Mouse (Mus musculus): ENCODE data around the gene Gm26620.

Gm26620 gene

DNA sequence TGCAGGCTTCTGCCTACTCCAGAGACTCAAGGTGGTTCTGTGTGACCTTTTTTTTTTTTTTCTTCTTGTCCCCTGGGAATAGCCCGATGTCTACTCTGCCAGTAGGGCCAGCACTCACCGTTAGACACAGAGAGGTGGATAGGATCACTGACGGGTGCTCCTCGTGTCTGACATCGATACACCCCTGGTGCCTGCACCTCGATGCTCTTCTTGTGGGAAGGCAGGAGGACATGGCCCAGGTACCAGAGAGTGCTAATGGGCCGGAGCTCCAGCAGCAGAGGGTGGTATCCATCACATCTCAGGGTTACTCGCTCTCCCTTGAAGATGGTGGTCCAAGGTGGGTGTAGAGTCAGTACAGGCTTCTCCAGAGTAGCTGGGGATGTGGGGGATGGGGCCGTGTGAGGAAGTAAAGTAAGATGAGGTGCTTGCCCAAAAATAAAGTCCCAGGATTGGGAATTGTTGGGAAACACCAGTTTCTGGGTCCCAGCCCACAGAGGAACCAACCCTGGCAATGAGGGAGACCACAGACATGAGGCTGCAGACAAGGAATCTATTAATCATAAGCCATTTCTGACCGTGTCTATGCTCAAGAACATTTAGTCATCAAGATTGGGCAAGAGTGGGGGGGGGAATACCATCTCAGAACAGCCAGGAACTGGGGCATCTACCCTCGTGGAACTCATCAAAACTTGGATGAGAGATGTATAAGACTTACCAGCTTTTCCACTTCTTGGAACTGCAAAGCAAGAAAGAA is 27.2 kb downstream of the Gm26620 start:
- DNase-seq (ENCODE audit: low read depth, low spot score), result no peak

DNA sequence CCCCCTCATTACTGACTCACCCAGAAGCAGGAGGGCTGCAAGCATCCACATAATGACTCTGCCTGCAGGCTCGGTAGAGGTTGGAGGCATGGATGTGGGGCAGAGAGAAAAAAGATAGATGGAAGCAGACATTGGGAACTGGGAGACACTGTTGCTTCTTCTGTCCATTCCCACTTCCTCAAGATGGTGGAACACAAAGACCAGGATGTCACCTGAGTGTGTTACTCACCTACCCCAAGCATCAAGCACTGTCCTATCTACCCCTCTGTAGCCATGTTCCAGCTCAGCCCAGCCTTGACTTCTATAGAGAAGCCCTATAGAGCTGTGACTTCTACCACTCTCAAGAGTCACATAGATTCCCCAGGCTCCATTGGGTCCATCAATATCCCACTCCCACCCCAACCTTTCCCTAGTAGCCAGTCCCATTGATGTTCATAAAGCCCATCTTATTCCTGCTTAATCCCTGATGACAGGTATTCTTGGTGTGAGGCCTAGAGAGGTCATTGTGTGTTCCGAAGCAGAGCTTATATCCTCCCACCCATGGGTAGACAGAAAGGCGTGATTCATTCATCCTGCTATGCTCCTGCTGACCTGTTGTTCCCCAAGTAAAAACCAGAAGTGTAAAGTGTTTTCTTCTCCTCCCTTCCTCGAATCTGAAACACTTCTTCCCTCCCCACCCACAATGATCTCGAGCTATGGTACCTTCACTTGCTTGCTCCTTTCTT is 28.2 kb downstream of the Gm26620 start, which contains the start of gene Fcrlb:
Fcrlb (minus strand) TSS at position 51 of the 725 bp plus-strand sequence.
- no peak for DNase-seq (ENCODE audit: low read depth, low spot score)

DNA sequence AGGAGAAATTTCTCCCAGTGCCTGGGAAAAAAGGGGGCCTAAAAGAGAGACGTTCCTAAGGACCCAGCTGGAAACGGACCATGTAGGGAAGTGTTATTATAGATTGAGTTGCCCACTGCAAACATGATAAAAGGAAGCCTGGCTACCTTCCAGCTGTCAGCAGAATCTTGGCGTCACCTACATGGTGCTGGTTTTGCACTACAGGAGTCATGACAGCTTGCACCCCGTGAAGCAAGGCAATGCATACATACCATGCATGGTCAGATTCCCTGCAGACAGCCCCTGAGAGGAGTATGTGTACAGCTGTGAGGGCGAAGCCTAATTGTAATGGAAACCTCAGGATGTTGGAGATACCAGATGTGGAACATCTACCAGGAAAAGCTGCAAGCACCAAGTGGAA is 30.8 kb downstream of the Gm26620 start:
- no peak for DNase-seq (ENCODE audit: low read depth, low spot score)

DNA sequence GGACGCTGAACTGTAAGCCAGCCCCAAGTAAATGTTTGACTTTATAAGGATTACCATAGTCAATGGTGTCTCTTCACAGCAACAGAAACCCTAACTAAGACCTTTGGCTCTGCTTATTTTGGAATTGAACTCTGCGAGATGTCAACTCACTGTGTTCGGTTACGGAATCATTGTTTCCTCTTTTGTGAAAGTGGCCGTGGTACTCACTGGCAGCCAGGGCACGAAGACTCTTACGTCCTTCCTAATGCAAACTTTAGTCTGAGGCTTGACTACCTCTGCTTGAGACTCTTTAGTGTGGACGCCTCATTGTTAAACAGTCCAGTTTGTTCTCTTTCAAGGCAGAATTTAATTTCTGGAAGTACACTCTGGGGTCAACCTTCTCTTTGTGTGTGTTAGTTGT is 34.4 kb downstream of the Gm26620 start:
- no peak for DNase-seq (ENCODE audit: low read depth, low spot score)

DNA sequence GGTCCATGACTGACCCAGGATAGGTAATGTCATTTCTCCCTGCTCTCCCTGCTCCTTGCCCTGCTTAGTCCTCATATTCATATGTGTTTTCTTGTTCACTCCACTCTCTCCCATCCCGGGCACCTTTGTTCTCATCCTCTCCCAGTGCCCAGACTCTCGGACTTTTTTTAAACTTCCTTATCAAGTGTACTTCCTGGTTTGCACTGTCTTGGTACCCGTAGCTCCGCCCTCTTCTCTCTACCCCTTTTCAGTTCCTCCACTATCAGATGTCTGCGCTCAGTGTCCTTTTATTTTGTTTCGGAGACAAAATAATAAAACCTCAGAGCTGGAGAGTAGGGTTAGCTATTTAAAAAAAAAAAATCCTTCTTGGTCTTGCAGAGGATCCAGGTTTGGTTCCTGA is 39.6 kb downstream of the Gm26620 start:
- DNase-seq (ENCODE audit: low read depth, low spot score), result no peak

DNA sequence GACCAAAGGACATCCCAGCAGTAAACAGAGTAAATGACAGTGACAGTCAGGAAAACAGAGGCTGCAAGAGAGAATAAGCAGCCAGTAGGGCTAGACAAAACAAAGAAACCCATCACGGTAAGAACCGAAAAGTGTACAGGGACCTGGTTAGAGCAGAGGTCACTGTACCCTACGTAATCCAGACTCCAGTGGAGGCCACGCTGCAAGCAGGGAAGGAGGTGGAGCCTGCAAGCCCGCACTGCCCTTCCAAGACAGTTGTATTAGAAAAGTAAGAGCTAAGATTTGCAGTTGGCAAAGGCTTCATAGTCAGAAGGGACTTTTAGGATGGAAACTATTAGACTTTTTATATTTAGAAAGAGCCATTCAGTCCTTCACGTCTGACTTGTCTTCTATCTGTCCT is 42.1 kb downstream of the Gm26620 start:
- DNase-seq (ENCODE audit: low read depth, low spot score), result no peak

DNA sequence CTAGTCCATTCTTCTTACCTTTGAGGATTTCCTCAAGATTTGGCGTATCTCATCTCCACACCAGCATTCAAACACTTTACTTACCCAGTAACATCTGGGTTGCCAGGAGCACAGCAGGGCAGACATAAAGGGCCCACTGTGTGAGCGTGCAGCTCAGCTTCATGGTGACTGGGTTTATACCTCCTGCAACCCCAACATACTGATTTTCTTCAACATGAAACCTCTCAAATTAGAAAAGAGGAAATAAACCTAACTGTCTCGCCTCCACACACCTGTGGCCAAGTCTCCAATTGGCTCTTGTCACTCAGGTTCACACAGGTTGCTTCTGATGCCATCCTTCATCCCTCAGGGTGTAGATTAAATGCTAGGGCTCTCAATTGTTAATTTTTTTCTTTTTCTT is 42.5 kb downstream of the Gm26620 start, which contains the start of gene Fcrla:
Fcrla (minus strand) TSS at position 206 of the 400 bp plus-strand sequence.
- no peak for DNase-seq (ENCODE audit: low read depth, low spot score)

DNA sequence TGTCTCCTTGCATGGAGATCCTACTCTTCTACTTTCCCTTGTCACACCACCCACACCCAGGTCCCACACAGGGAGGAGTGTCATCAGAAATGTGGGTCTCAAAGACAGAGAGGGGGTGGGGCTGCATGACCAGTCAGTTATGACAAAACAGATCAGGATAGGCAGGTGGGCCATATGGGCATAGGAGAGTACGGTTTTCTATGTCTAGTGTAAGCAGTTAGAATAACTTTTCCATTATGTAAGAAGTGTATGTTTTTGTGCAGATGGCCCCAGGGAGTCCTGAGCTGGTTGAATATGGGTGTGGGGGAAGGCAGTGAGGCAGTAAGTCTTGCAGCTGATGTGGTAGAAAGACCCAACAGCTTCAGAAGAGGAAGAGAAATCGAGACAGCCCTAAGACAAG is 43.6 kb downstream of the Gm26620 start:
- DNase-seq (ENCODE audit: low read depth, low spot score), result no peak

DNA sequence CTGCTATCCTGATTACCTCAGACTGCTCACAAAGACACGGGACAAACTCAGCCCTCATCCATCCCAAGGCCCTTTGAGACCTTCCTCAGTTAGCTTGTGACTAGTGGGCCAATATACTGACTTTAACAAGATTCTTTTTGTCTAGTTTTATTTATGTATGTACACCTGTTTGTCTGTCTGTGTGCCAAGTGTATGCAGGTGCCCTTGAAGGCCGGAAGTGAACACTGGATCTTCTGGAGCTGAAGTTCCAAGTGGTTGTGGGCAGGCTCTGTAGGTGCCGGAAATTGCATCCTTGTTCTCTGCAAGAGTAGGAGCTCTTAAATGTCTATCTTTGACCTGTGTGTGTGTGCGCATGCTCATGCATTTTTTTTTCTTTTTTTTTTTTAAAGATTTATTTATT is 44.4 kb downstream of the Gm26620 start:
- no peak for DNase-seq (ENCODE audit: low read depth, low spot score)

DNA sequence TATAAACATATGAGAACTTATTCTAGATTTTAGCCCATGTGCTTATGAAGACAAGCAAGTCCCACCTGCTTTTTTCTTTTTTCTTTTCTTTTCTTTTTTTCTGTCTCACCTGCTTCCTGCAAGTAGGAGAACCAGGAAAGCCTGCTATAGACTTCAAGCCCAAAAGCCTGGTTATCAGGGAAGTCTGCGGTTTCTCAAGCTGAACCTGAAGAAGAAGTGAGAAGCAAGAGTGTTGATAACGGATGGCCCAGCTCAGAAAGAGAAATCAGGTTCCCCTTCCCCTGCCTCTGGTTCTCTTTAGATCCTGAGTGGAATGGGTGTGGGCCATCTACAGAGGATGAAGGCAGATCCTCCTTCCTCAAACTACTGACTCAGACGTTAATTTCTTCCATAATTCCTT is 47.2 kb downstream of the Gm26620 start:
- DNase-seq (ENCODE audit: low read depth, low spot score), result no peak

DNA sequence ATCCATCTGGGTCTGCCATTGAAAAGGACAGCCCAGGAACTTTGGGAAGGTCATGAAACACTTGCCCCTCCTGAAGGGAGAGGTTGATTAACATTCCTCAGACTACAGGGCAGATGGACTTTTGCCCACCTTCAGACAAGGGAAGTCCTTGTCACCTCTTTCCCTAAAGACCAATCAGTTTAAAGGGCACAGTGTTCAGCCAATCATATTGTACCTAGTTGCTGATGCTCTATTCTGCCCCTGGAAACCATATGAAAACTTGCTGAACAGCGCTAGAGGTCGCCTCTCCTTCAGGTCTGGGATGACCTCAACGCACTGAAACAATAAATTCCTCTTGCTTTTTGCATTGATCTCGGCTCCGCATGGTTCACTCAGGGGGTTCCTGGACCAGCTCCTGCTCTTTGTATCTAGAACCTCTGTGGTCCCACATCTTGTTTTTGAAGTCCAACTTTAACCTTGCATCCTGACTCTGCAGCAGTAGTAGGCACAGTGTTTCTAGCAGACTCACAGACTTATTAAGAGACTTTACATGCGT is 48.6 kb downstream of the Gm26620 start:
- no peak for DNase-seq (ENCODE audit: low read depth, low spot score)

DNA sequence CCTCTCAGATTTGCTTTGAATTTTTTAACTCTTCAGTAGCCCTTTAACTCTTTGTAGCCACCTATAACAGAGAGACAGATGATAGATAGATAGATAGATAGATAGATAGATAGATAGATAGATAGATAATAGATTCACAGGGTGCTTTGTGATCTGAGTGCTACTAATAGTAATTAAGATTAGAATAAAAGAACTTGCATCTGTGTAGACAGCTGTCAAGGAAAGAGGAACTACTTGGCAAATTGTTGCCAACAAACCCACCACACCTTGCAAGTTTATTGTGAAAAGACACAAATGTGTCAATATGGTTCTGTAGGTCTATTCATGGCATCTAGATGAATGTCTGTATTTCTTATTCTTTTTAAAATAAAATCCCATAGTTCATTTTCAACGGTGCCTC is 49.1 kb downstream of the Gm26620 start:
- DNase-seq (ENCODE audit: low read depth, low spot score), result no peak

DNA sequence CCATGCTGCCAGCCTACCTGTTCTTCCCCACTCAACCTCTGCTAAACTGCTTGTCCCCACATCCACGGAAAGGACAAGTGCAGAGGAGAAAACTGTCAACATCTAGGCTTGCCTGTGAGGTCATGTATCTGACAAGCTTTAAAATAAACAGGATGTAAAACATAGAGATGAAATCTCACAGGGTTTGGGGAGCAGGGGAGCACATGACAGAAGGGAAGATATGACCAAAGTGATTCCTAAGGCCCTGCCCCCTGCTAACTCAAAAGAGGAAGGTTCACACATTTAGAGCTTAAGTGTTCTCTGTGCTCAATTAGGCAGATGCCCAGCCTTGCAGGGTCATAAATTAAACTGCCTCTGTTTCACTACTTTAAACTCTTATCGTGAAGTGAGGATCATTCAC is 49.5 kb downstream of the Gm26620 start:
- DNase-seq (ENCODE audit: low read depth, low spot score), result no peak

Data from embryo, embryonic 11.5 days (tissue).